Mouse (Mus musculus): ENCODE measurements around the gene Zfp69. TPM values are rescaled to one million over a fixed set of nuclear protein-coding genes. Genes with fewer than 3 reads are reported as not detected.

Gene Zfp69
- polyA plus RNA-seq (2016; fragmentation: Nextera tagmentation; extraction: Ambion mirVana), result 11.5 and 11.9 TPM in 2 replicates

DNA sequence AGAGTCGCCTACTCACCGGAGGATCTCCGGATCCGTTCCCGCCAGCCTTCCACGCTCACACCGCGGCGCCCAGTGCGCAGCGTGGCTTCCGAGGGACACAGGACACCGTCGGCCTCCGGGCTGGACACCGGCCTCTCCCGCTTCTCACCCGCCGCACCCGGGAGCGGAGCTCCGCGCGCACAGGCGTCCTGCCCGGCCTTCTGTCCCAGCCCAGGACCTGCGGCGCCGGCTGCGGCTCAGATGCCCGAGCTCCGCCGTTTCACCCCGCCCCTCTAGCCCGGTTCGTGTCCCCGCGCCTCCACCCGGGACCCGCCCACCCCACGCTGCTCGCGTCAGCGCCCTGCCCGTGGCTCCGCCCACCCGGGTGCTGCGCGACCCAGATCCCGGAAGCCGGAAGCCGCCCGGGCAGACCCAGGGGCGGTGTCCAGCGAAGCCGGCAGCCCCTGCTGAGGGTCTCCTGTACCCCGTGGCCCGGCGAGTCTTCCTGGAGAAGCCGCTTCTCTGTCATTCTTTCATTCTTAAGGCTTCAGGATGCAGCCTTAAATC, at the start of gene Zfp69:
Zfp69 (minus strand) TSS at position 272 of the 546 bp plus-strand sequence.
- Histone ChIP-seq H3K36me3 (peaks cover 11% of the 10 kb centered on the region), H3K27ac (peak within 1 kb of the TSS; percentile 94), H3K4me1 (peaks cover 21% of the 10 kb centered on the region), H3K4me3 (peak within 1 kb of the TSS; percentile 94), H3K9me3 (replicated peaks) (no peaks in the 10 kb centered on the region), H3K27me3 (ENCODE audit: low read depth, poor library complexity, severe bottlenecking) (no peaks in the 10 kb centered on the region)
- peak; percentile 95 for DNase-seq (ENCODE audit: low spot score)
- WGBS, result under 1% methylated on average over 60 of the region's 60 CpGs

DNA sequence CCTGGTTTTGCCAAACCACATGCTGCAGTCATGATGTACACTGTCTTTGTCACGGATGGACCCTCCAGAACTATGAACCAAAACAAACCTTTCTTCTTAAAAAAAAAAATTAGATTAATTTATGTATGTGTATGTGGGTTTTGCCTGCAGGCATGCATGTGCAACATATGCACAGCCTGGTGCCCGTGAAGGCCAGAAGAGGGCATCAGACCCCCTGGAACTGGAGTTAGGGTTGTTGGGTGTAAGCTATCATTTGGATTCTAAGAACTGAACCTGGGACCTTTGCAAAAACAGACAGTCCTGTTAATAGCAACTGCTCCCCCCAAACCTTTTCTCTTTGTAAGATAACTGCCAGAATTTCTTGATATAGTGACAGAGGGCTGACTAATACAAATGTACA, 49.5 kb upstream of the Zfp69 start:
- no peak overlapping the region for H3K4me3 ChIP-seq
- H3K4me1 ChIP-seq, result peaks cover 39% of the 10 kb centered on the region
- no peak for DNase-seq (ENCODE audit: low spot score)
- H3K27me3 ChIP-seq (ENCODE audit: low read depth, poor library complexity, severe bottlenecking), result no peaks in the 10 kb centered on the region
- no peaks in the 10 kb centered on the region for H3K36me3 ChIP-seq
- H3K9me3 ChIP-seq (replicated peaks), result no peaks in the 10 kb centered on the region
- H3K27ac ChIP-seq, result no peak overlapping the region
- 90% methylated on average over 2 of the region's 2 CpGs for WGBS

DNA sequence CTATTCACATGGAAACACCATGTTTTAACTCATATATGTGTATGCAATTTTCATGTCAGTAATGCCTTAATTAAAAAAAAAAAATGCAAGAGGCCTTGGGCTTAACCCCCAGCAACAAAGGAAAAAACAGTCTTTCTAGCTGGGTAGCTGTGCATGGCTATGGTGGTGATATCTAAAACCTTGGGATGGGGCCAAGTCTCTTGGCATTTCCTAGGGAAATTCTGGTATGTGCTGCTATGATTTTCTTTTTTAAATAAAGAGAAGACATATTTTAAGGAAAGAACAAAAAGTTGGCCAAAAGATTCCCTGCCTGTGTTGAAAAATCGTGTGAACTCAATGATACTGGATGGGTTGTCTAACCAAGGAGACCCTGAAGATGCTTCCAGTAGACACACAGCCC, 44.4 kb upstream of the Zfp69 start:
- 76% methylated on average over 1 of the region's 1 CpGs for WGBS
- no peaks in the 10 kb centered on the region for H3K27me3 ChIP-seq (ENCODE audit: low read depth, poor library complexity, severe bottlenecking)

DNA sequence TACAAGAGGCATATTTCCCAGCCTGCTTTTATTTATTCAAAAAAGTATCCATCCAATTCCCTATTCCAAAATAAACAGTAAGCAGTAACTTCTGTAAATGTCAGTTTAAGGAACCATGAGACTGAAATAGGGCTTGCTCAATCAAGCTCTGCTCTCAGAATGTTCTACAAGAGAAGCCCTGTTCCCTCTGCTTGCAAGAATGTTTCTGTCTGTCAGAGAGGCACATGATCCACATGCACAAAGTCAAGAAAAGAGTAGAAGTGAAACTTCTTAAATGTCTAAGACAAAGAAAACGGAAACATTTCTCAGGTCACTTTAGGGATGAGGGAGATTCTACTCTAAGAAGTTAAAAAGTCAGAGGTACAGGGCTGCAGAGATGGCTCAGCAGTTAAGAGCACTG, 41.5 kb upstream of the Zfp69 start:
- Histone ChIP-seq H3K27me3 (ENCODE audit: low read depth, poor library complexity, severe bottlenecking) (no peaks in the 10 kb centered on the region), H3K9me3 (replicated peaks) (no peaks in the 10 kb centered on the region), H3K4me1 (no peaks in the 10 kb centered on the region), H3K27ac (no peak overlapping the region), H3K36me3 (no peaks in the 10 kb centered on the region), H3K4me3 (no peak overlapping the region)
- 95% methylated on average over 1 of the region's 1 CpGs for WGBS
- no peak for DNase-seq (ENCODE audit: low spot score)

More for the DNA sequence above, 44.4 kb upstream of the Zfp69 start:
- Histone ChIP-seq H3K36me3 (no peaks in the 10 kb centered on the region), H3K4me1 (peaks cover 4% of the 10 kb centered on the region; the same call in 1 of the 2 replicates), H3K4me3 (no peak overlapping the region), H3K9me3 (replicated peaks) (no peaks in the 10 kb centered on the region), H3K27ac (no peak overlapping the region)
- no peak for DNase-seq (ENCODE audit: low spot score)

DNA sequence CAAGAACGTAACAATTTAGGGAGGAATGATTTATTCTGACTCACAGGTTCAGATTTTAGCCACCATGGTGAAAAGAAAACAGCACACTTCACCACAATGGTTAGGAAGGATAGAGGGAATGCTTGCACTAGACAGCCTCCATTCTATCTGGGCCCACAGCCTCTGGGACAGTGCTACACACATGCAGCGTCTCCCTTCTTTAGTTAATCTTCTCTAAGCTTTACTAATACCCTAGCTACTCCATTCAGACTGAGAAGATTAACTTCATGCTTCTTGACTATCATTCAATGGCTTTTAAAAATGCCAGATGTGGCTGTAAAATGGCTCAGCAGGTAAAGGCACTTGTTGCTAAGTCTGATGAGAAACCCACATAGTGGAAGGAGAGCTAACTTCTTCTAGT, 40.8 kb upstream of the Zfp69 start:
- no peak for DNase-seq (ENCODE audit: low spot score)
- Histone ChIP-seq H3K4me1 (no peaks in the 10 kb centered on the region), H3K36me3 (no peaks in the 10 kb centered on the region), H3K27ac (no peak overlapping the region), H3K27me3 (ENCODE audit: low read depth, poor library complexity, severe bottlenecking) (no peaks in the 10 kb centered on the region), H3K9me3 (replicated peaks) (no peaks in the 10 kb centered on the region), H3K4me3 (no peak overlapping the region)
- 76% methylated on average over 2 of the region's 2 CpGs for WGBS

DNA sequence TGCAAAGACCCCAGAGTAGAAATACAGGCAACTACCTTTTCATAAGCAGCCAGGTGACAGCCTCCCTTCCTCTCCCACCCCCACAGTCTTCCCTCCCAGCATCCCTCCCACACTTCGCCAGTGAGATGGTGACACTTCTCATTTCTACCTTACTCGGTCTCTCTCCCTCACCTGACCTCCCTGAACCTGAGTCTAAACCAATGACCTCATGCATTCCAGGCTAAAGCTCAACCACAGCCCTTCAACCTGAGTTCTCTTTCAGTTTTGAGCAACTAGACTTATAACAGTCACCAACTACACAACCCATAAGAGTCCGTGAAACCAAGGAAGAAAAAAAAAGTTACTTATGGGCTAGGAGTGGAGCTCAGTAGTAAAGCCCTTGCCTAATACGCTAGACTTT, 35.8 kb upstream of the Zfp69 start:
- DNase-seq (ENCODE audit: low spot score), result no peak
- Histone ChIP-seq H3K4me3 (no peak overlapping the region), H3K36me3 (peaks cover 11% of the 10 kb centered on the region), H3K27ac (no peak overlapping the region), H3K4me1 (no peaks in the 10 kb centered on the region), H3K27me3 (ENCODE audit: low read depth, poor library complexity, severe bottlenecking) (no peaks in the 10 kb centered on the region), H3K9me3 (replicated peaks) (no peaks in the 10 kb centered on the region)
- WGBS, result 77% methylated on average over 4 of the region's 4 CpGs

DNA sequence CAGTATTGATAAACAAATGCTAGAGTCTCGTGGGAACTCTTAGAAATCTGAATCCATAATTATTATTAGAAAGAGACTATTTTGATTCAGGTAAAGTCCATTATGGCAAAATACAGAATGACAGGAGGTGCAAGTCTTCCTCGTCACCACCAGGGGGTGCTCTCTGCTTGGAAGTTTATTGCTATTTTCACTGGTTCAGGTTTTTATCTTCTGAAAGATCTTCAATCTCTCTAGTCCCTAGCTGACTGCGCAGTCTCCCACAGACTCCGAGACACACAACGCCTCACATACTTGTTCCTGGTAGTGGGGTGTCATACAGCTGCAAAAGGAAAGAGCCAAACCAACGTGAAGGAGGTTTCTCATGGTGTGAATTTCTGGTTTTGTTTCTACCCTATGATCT, 34.9 kb upstream of the Zfp69 start:
- DNase-seq (ENCODE audit: low spot score), result peak; percentile 49
- no peaks in the 10 kb centered on the region for H3K27me3 ChIP-seq (ENCODE audit: low read depth, poor library complexity, severe bottlenecking)

DNA sequence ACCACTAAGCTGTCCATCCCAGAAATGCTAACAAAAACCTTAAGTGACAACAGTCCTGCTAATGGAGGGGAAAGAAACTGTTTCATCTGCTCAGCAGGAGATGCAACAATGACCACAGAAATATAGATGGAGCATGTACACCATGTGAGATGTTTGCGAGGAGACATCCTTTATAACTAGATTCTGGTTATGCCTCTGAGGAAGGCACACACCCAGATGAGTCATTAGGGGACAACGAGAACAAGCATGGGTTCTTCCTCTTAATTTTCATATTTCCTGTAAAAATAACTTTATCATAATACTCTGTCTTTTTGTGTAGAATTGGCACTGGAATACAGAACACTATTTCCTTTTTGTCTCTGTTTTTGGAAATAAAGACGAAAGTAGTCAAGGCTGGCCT, 26.7 kb upstream of the Zfp69 start:
- Histone ChIP-seq H3K36me3 (peaks cover 26% of the 10 kb centered on the region), H3K4me1 (no peaks in the 10 kb centered on the region), H3K27ac (no peak overlapping the region), H3K4me3 (no peak overlapping the region), H3K9me3 (replicated peaks) (no peaks in the 10 kb centered on the region), H3K27me3 (ENCODE audit: low read depth, poor library complexity, severe bottlenecking) (no peaks in the 10 kb centered on the region)
- 91% methylated on average over 3 of the region's 3 CpGs for WGBS
- no peak for DNase-seq (ENCODE audit: low spot score)

More for the DNA sequence above, 34.9 kb upstream of the Zfp69 start:
- WGBS, result 30% methylated on average over 6 of the region's 6 CpGs
- Histone ChIP-seq H3K4me1 (no peaks in the 10 kb centered on the region), H3K9me3 (replicated peaks) (no peaks in the 10 kb centered on the region), H3K27ac (no peak overlapping the region), H3K4me3 (no peak overlapping the region), H3K36me3 (peaks cover 14% of the 10 kb centered on the region)

DNA sequence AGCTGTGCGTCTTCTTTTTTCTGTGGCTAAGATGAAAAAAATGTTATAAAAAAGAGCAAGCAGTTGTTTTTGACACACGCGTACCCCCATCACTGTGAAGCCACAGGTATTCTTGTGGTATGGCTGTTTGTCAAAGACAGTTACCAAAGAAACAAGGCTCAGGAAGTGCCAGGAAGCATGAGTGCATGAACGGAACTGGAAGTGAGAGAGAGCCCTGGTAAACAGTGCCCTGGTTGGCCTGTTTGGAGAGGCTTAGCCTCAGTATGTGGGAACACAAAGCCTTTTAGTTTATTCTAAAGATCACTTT, 23.9 kb upstream of the Zfp69 start:
- Histone ChIP-seq H3K9me3 (replicated peaks) (no peaks in the 10 kb centered on the region), H3K36me3 (peaks cover 42% of the 10 kb centered on the region), H3K27me3 (ENCODE audit: low read depth, poor library complexity, severe bottlenecking) (no peaks in the 10 kb centered on the region), H3K27ac (no peak overlapping the region), H3K4me1 (no peaks in the 10 kb centered on the region), H3K4me3 (no peak overlapping the region)
- DNase-seq (ENCODE audit: low spot score), result no peak
- 94% methylated on average over 4 of the region's 4 CpGs for WGBS

DNA sequence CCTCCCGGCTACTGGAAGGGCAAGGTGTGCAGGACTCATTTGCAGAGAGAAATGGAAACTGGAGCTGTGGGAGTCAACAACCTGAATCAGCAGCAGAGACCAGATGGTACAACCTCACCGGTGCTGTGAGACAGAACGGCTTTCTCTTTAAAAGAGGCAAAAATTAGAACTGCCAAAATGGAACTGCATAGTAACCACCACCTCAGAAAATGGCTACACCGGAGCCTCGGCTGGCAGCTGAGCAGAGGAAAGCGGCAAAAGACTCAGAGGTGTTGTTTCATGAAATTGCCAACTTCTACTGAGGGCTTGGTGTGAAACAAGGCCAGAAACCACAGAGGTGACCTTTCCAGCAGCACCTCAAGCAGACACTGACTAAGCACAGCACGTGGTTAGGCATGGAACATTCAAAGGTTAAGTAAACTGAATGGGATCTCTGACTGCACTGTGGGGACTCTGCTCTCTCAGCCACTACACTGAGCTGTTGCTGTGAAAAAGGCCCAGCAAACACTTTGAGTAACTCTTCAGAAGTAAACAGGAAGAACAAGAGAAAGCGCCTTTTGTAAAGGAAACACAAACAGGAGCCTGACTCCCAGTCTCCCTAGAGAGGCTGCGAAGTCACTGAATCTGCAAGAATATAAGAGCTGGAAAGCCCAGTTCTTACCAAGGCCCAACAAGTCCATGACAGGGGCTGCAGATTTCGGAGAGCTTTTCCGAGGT, 23.4 kb upstream of the Zfp69 start:
- WGBS, result 89% methylated on average over 11 of the region's 11 CpGs
- DNase-seq (ENCODE audit: low spot score), result no peak
- no peak overlapping the region for H3K4me3 ChIP-seq
- H3K27ac ChIP-seq, result no peak overlapping the region
- H3K36me3 ChIP-seq, result peaks cover 41% of the 10 kb centered on the region
- H3K27me3 ChIP-seq (ENCODE audit: low read depth, poor library complexity, severe bottlenecking), result no peaks in the 10 kb centered on the region
- H3K9me3 ChIP-seq (replicated peaks), result no peaks in the 10 kb centered on the region
- no peaks in the 10 kb centered on the region for H3K4me1 ChIP-seq

DNA sequence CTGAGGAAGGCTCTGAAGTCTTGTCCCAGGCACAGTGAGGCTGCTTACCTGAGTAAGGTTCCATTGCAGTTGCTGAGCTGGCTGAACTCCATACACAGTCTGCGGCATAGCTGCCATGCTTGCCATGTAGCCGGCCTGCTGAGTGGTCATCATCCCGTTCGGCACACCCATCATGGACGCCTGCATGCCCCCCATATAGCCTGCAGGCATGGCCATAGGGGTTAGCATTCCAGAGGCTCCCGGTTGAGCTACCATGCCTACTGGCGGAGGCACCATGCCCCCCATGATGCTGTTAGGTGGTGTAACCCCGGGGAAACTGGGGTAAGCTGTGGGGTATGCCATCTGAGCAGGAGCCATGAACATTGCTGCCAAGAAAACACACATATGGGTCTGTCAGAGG, 20.3 kb upstream of the Zfp69 start:
- Histone ChIP-seq H3K27ac (no peak overlapping the region), H3K4me3 (no peak overlapping the region), H3K9me3 (replicated peaks) (no peaks in the 10 kb centered on the region), H3K4me1 (no peaks in the 10 kb centered on the region), H3K27me3 (ENCODE audit: low read depth, poor library complexity, severe bottlenecking) (no peaks in the 10 kb centered on the region), H3K36me3 (peaks cover 59% of the 10 kb centered on the region)
- 92% methylated on average over 8 of the region's 8 CpGs for WGBS
- no peak for DNase-seq (ENCODE audit: low spot score)

DNA sequence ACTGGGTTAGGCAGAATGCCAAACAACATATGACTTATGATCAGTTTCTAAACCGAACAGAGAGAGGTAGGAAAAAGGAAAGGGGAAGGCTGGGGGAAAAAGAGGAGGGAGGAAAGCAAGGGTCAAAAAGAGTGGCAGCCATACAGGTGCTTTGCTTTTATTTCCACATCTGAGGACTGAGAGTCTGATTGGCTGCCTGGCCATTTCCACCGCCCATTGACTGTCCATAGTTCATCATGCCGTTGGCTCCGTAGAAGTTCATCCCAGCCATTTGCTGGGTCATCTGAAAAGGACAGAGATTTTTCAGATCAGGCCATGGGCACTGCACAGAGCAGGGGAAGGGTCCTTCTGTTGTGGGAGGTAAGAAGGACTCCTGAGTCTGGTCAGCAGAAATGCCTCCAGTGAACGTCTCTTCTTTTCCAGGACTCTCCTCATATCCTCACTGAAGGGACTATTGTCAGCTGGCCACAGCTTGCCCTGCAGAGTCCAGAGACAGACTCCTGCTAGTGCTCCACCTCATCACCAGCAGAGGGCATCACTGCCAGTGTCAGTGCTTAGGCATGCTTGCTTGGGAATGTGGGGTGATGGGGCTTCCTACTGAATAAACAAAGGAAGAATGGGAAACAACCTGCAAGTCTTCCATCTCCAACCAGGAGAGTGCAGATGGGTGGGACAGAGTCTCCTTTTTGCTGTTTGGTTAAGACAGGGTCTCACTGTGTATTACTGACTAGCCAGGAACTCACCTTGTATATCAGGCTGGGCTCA, 18.1 kb upstream of the Zfp69 start:
- Histone ChIP-seq H3K27ac (no peak overlapping the region), H3K27me3 (ENCODE audit: low read depth, poor library complexity, severe bottlenecking) (no peaks in the 10 kb centered on the region), H3K4me3 (no peak overlapping the region), H3K4me1 (no peaks in the 10 kb centered on the region), H3K36me3 (peaks cover 51% of the 10 kb centered on the region), H3K9me3 (replicated peaks) (no peaks in the 10 kb centered on the region)
- whole genome bisulfite sequencing, result 84% methylated on average over 5 of the region's 5 CpGs
- DNase-seq (ENCODE audit: low spot score), result peak; percentile 35

DNA sequence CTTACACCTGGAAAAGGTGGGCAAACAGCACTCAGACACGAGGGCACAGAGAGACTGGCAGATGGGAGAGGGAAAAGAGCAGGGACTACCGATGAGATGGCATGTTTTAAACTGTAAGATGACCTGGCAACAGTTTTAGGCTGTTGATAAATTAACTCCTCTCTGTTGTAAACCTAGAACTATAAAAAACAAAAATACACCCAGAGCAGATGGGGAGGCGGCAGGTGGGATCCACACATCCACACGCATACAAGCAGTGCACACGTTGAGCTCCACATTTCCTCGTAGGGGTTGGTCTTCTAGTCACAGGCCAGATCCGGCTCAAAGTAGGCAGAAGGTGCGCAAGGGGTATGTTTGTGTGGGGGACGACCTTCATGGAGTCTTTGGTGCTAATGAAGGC, 17.0 kb upstream of the Zfp69 start:
- H3K4me1 ChIP-seq, result no peaks in the 10 kb centered on the region
- 93% methylated on average over 9 of the region's 9 CpGs for WGBS
- no peak overlapping the region for H3K27ac ChIP-seq
- DNase-seq (ENCODE audit: low spot score), result no peak
- no peaks in the 10 kb centered on the region for H3K9me3 ChIP-seq (replicated peaks)
- H3K27me3 ChIP-seq (ENCODE audit: low read depth, poor library complexity, severe bottlenecking), result no peaks in the 10 kb centered on the region
- H3K36me3 ChIP-seq, result peaks cover 47% of the 10 kb centered on the region
- H3K4me3 ChIP-seq, result no peak overlapping the region

Measured in limb, embryonic 10.5 days (tissue).